Mouse (Mus musculus) limb, embryonic 13.5 days (tissue): Measurements from ENCODE around the gene Pitpna. TPM values are rescaled to one million over a fixed set of nuclear protein-coding genes. Genes with fewer than 3 reads are reported as not detected.

ENCODE experiments used
- ATAC-seq: fragments of 200-750 bp; cut with Nextera tagmentation; 2 replicates; pipeline ENCODE4 v1.8.0; 2017; ENCODE audit warnings: low read depth, moderate number of reproducible peaks, moderate TSS enrichment; ENCODE audit not compliant: low FRiP score
- H3K27ac ChIP-seq: fragments of 300-500 bp; sonication (generic); 2 replicates; pipeline ENCODE4 v1.5.1; 2015; ENCODE audit warnings: inconsistent platforms, mild to moderate bottlenecking, moderate library complexity
- H3K27me3 ChIP-seq: fragments of 300-500 bp; sonication (generic); 2 replicates; pipeline ENCODE4 v1.6.1; 2015; ENCODE audit warnings: mild to moderate bottlenecking, inconsistent platforms
- H3K36me3 ChIP-seq: fragments of 300-500 bp; sonication (generic); 2 replicates; pipeline ENCODE4 v1.6.1; 2015; ENCODE audit warnings: inconsistent platforms, mild to moderate bottlenecking, moderate library complexity
- H3K4me1 ChIP-seq: fragments of 300-500 bp; sonication (generic); 2 replicates; pipeline ENCODE4 v1.6.1; 2015; ENCODE audit warnings: inconsistent platforms
- H3K4me2 ChIP-seq: fragments of 300-500 bp; sonication (generic); replicated peaks from 2 replicates; pipeline ENCODE4 v1.6.1; 2015; ENCODE audit warnings: inconsistent platforms, mild to moderate bottlenecking, moderate library complexity
- H3K4me3 ChIP-seq: fragments of 300-500 bp; sonication (generic); 2 replicates; pipeline ENCODE4 v1.5.1; 2015; ENCODE audit warnings: moderate library complexity, mild to moderate bottlenecking, inconsistent platforms
- H3K9ac ChIP-seq: fragments of 300-500 bp; sonication (generic); 2 replicates; pipeline ENCODE4 v1.6.1; 2015; ENCODE audit warnings: mild to moderate bottlenecking, inconsistent platforms
- H3K9me3 ChIP-seq: fragments of 300-500 bp; sonication (generic); 2 replicates; pipeline ENCODE4 v1.6.1; 2016; ENCODE audit warnings: inconsistent platforms
- WGBS: fragments of 180-500 bp; shearing (Covaris S2); methylation state at CpG from one replicate; pipeline ENCODE4 v1.1.7; 2015; 5-methylcytosine and 5-hydroxymethylcytosine counted together
- polyA plus RNA-seq: library from polyadenylated mRNA; unstranded; fragments of >200 nt; fragmentation: Nextera tagmentation; extraction: Ambion mirVana; gene quantifications from 2 replicates; pipeline ENCODE4 v1.2.1, GENCODE M21; 2015

Gene Pitpna
- polyA plus RNA-seq, 1 experiment from 2014 or later = 60.9 TPM

GRCm38 (mm10) chr11:75622588-75623329, 34.9 kb downstream of the Pitpna start:
- Histone ChIP-seq H3K27me3 (no peaks in the 10 kb centered on the region), H3K36me3 (peaks cover 85% of the 10 kb centered on the region), H3K4me3 (no peak overlapping the region), H3K27ac (peak overlapping the region; percentile 15; the same call in 1 of the 2 replicates), H3K9me3 (no peaks in the 10 kb centered on the region), H3K4me2 (no peak overlapping the region), H3K9ac (no peak overlapping the region), H3K4me1 (no peaks in the 10 kb centered on the region)
- no peak for ATAC-seq
- WGBS = 87% methylated on average over 2 of the region's 2 CpGs

DNA sequence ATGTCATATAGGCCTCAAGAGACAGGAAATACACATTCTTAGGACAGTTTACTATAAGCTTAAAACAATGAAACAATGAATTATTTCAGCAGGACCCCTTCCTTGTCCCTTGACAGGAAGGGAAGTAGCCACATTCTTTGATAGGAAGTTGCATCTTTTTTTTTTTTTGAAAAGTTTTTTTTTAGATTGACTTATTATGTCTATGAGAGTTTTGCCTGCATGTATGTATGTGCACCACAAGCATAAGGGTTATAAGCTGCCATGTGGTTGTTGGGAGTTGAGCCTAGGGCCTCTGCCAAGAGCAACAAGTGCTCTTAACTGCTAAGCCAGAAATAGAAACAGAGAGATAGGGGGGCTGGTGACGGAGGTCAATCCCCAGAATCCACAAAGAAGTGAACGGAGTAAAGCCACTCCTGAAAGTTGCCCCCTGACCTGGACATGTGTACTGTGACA, 36.2 kb downstream of the Pitpna start:
- Histone ChIP-seq H3K27ac (no peak overlapping the region; the same call in 1 of the 2 replicates), H3K36me3 (peaks cover 82% of the 10 kb centered on the region), H3K4me1 (no peaks in the 10 kb centered on the region), H3K9me3 (no peaks in the 10 kb centered on the region), H3K9ac (peak overlapping the region; percentile 37; the same call in 1 of the 2 replicates), H3K4me2 (no peak overlapping the region), H3K4me3 (no peak overlapping the region), H3K27me3 (no peaks in the 10 kb centered on the region)
- no peak for ATAC-seq
- 77% methylated on average over 2 of the region's 2 CpGs for WGBS

DNA sequence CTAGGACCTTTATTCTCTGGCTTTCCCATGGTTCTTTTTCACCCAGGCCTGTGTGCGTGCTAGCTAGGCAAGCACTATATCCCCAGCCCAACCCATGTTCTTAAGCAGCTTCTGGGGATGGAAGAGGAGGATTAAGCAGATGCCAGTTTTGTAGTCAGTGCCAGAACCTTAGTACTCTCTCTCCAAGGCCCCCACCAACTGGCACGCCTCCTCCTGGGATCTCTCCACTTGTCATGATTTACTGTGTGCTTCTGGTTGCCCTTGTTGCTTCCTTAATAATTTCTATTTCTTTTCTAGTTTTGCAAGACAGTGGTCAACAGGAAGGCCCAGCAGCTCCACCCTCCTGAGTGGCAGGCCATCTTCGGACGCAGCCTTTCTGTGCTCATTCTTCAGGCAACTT, 37.9 kb downstream of the Pitpna start:
- H3K9me3 ChIP-seq = no peaks in the 10 kb centered on the region
- no peak for ATAC-seq
- H3K4me2 ChIP-seq = no peak overlapping the region
- no peak overlapping the region for H3K9ac ChIP-seq
- no peaks in the 10 kb centered on the region for H3K27me3 ChIP-seq
- H3K36me3 ChIP-seq = peaks cover 65% of the 10 kb centered on the region
- H3K27ac ChIP-seq = no peak overlapping the region
- H3K4me3 ChIP-seq = no peak overlapping the region
- H3K4me1 ChIP-seq = peaks cover 8% of the 10 kb centered on the region
- WGBS = 91% methylated on average over 4 of the region's 4 CpGs

DNA sequence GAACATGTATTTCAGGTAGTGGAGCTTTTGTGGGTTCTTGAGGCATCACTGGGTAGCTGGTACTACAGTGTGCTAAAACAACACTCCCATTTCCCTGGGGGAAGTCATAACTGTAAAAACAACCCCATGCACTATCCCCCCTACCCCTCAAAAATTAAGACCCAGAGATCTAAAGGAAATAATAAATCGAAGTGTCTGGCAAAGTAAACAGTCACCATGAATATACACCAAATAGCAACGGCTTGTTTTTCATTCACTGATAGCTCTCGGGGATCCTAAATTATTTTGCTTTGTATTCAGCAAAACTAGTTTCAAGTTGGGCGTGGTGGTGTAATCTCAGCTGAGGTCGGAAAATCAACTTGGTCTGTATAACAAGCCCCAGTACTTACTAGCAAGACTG, 42.2 kb downstream of the Pitpna start:
- H3K4me1 ChIP-seq = peaks cover 24% of the 10 kb centered on the region
- H3K4me3 ChIP-seq = peak overlapping the region; percentile 65
- 13% methylated on average over 5 of the region's 5 CpGs for WGBS
- H3K36me3 ChIP-seq = peaks cover 38% of the 10 kb centered on the region
- peak overlapping the region; percentile 70; the same call in 1 of the 2 replicates for H3K27ac ChIP-seq
- H3K9ac ChIP-seq = peak overlapping the region; percentile 79
- H3K9me3 ChIP-seq = no peaks in the 10 kb centered on the region
- ATAC-seq = 0 out of 2 replicates have a peak, but pooled peaks have one; percentile 0
- no peaks in the 10 kb centered on the region for H3K27me3 ChIP-seq
- peak overlapping the region; percentile 87 for H3K4me2 ChIP-seq

- Histone ChIP-seq H3K4me1 (peaks cover 24% of the 10 kb centered on the region), H3K9ac (peak within 1 kb of the TSS; percentile 79), H3K4me2 (peak within 1 kb of the TSS; percentile 87), H3K4me3 (peak within 1 kb of the TSS; percentile 65), H3K27ac (peak within 1 kb of the TSS; percentile 70), H3K36me3 (peaks cover 37% of the 10 kb centered on the region), H3K9me3 (no peaks in the 10 kb centered on the region), H3K27me3 (no peaks in the 10 kb centered on the region)
- under 1% methylated on average over 53 of the region's 53 CpGs for WGBS
- ATAC-seq = peak; percentile 100
These were observed 42.8 kb downstream of the Pitpna start, which contains the start of gene Inpp5k for GRCm38 (mm10) chr11:75630645-75631229. Gene Inpp5k, plus strand, starts transcription at chr11:75630988.

DNA sequence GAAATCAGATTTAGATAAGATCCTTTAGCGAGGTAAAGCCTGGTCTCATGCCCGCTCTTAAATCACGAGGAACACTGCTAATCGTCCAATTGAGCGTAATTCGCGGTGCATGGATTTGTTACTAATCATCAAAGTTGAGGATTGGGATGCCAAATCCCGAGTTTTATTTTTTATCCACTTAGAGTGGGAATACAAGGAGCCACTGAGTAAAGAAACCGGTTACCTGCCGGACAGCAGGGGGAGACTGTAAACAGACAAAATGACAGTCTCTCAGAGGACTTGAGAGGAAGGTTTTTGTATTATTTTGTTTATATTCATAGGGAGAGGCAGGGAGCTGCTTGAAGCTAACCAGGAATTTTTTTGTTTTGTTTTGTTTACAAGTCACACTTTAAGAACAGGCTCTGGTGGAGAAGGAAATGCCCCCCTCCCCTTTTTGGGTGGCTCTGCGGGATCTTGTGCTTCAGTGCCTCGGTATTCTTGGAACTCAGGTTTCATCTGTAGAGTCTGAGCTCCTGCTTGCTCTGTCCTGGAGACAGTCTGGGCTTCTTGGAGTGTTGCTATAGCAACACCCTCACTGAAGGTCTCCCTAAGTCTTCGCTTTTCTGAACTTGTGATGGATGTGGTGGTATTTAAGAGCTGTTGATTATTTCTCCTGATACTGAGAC, 43.8 kb downstream of the Pitpna start:
- H3K9ac ChIP-seq = peak overlapping the region; percentile 73
- H3K4me1 ChIP-seq = peaks cover 24% of the 10 kb centered on the region
- 13% methylated on average over 13 of the region's 13 CpGs for WGBS
- peaks cover 27% of the 10 kb centered on the region for H3K36me3 ChIP-seq
- H3K4me3 ChIP-seq = peak overlapping the region; percentile 65
- peak overlapping the region; percentile 87 for H3K4me2 ChIP-seq
- no peak overlapping the region for H3K27ac ChIP-seq
- no peaks in the 10 kb centered on the region for H3K27me3 ChIP-seq
- no peak for ATAC-seq
- H3K9me3 ChIP-seq = no peaks in the 10 kb centered on the region

GRCm38 (mm10) chr11:75632921-75633320, 45.0 kb downstream of the Pitpna start:
- peaks cover 23% of the 10 kb centered on the region for H3K36me3 ChIP-seq

DNA sequence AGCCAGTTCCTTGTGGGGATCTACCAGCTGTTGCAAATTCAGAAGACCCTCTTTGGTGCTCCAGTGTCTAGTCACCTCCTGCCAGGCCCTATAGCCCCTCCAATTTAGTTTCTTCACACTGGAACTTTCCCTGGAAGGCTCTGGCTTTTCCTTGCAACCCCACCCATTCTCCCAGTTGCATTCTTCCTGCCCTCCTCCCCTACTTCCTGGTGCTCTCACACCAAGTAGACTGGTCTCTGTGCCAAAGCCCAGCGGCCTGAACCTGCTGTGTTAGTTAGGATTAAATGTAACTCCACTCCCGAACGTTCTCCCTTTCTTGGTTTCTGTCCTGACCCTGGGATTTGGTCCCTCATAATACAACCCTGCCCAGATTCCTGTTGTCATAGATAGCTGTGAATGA, 46.9 kb downstream of the Pitpna start:
- Histone ChIP-seq H3K4me3 (no peak overlapping the region), H3K36me3 (peaks cover 21% of the 10 kb centered on the region), H3K4me1 (peaks cover 21% of the 10 kb centered on the region), H3K27ac (0 out of 2 replicates have a peak overlapping the region, but pooled peaks have one; percentile 1), H3K4me2 (no peak overlapping the region), H3K9ac (0 out of 2 replicates have a peak overlapping the region, but pooled peaks have one; percentile 25), H3K27me3 (no peaks in the 10 kb centered on the region), H3K9me3 (no peaks in the 10 kb centered on the region)
- ATAC-seq = no peak
- 83% methylated on average over 3 of the region's 3 CpGs for WGBS

More at GRCm38 (mm10) chr11:75632921-75633320, 45.0 kb downstream of the Pitpna start:
- Histone ChIP-seq H3K27ac (no peak overlapping the region), H3K4me2 (no peak overlapping the region), H3K27me3 (no peaks in the 10 kb centered on the region), H3K4me3 (no peak overlapping the region), H3K9me3 (no peaks in the 10 kb centered on the region), H3K9ac (0 out of 2 replicates have a peak overlapping the region, but pooled peaks have one; percentile 25), H3K4me1 (peaks cover 24% of the 10 kb centered on the region)
- ATAC-seq = no peak
- 91% methylated on average over 5 of the region's 5 CpGs for WGBS

- no peak overlapping the region for H3K4me3 ChIP-seq
- no peak overlapping the region for H3K9ac ChIP-seq
- no peaks in the 10 kb centered on the region for H3K27me3 ChIP-seq
- H3K9me3 ChIP-seq = no peaks in the 10 kb centered on the region
- peaks cover 16% of the 10 kb centered on the region for H3K4me1 ChIP-seq
- peaks cover 23% of the 10 kb centered on the region for H3K36me3 ChIP-seq
- no peak overlapping the region for H3K4me2 ChIP-seq
- no peak for ATAC-seq
- WGBS = 58% methylated on average over 11 of the region's 11 CpGs
- H3K27ac ChIP-seq = no peak overlapping the region
These were observed 47.4 kb downstream of the Pitpna start for GRCm38 (mm10) chr11:75635315-75635714.

GRCm38 (mm10) chr11:75643323-75643722, 55.4 kb downstream of the Pitpna start:
- no peaks in the 10 kb centered on the region for H3K4me1 ChIP-seq
- H3K9me3 ChIP-seq = no peaks in the 10 kb centered on the region
- H3K27me3 ChIP-seq = no peaks in the 10 kb centered on the region
- H3K36me3 ChIP-seq = peaks cover 26% of the 10 kb centered on the region
- H3K4me3 ChIP-seq = no peak overlapping the region
- no peak overlapping the region for H3K9ac ChIP-seq
- no peak overlapping the region for H3K4me2 ChIP-seq
- 73% methylated on average over 5 of the region's 5 CpGs for WGBS
- H3K27ac ChIP-seq = no peak overlapping the region
- no peak for ATAC-seq

DNA sequence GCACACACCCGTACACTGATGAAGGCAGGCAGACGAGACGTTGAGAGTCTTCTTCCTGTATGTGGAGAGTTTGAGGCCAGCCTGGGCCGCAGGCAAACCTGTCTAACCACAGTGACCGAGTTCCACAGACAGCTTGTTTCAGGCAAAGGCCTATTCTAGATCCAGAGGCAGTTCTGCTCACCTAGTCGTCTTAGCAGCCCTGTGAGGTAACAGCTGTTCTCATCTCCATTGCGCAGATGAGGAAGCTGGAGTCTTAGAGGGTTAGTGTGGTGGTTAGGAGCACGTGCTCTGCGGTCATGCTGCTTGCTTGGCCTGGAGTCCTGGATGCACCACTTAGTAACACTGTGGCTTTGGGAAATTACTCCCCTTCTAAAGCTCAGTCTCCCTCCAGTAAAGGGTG, 56.8 kb downstream of the Pitpna start:
- H3K27ac ChIP-seq = no peak overlapping the region
- WGBS = 82% methylated on average over 9 of the region's 9 CpGs
- H3K9ac ChIP-seq = no peak overlapping the region
- H3K36me3 ChIP-seq = peaks cover 26% of the 10 kb centered on the region
- H3K9me3 ChIP-seq = no peaks in the 10 kb centered on the region
- H3K4me3 ChIP-seq = no peak overlapping the region
- no peaks in the 10 kb centered on the region for H3K4me1 ChIP-seq
- no peak overlapping the region for H3K4me2 ChIP-seq
- no peaks in the 10 kb centered on the region for H3K27me3 ChIP-seq
- ATAC-seq = no peak

GRCm38 (mm10) chr11:75647681-75648211, 59.8 kb downstream of the Pitpna start:
- no peak overlapping the region for H3K4me2 ChIP-seq

More at GRCm38 (mm10) chr11:75647681-75648211, 59.8 kb downstream of the Pitpna start:
- no peak overlapping the region for H3K4me3 ChIP-seq
- H3K27ac ChIP-seq = no peak overlapping the region
- H3K9me3 ChIP-seq = no peaks in the 10 kb centered on the region
- 70% methylated on average over 6 of the region's 6 CpGs for WGBS
- H3K9ac ChIP-seq = no peak overlapping the region
- ATAC-seq = no peak
- H3K27me3 ChIP-seq = peaks cover 8% of the 10 kb centered on the region
- peaks cover 20% of the 10 kb centered on the region for H3K4me1 ChIP-seq
- peaks cover 21% of the 10 kb centered on the region for H3K36me3 ChIP-seq
